Mouse (Mus musculus) myocyte (in vitro differentiated cells): Measurements from ENCODE around the gene Gga1.

Source experiments
- MYOG ChIP-seq, 3 experiments: IDR thresholded peaks; one replicate each; pipeline ENCODE4 v1.6.1; 2011; ENCODE audit warnings: control low read depth in 2 of 3, low read depth in 2 of 3, mild to moderate bottlenecking in 2 of 3; ENCODE audit not compliant: insufficient read length in 2 of 3, control insufficient read depth in 1 of 3, insufficient read depth in 1 of 3
- POLR2A ChIP-seq: IDR thresholded peaks from one replicate; pipeline ENCODE4 v1.6.1; 2011; ENCODE audit warnings: low read depth, mild to moderate bottlenecking, control low read depth, moderate library complexity; ENCODE audit not compliant: insufficient read length
- TCF12 ChIP-seq: IDR thresholded peaks from one replicate; pipeline ENCODE4 v1.6.1; 2011; ENCODE audit warnings: mild to moderate bottlenecking, control low read depth; ENCODE audit not compliant: poor library complexity, insufficient read depth, severe bottlenecking
- USF1 ChIP-seq: IDR thresholded peaks from one replicate; pipeline ENCODE4 v1.6.1; 2011; ENCODE audit warnings: low read depth, mild to moderate bottlenecking, control low read depth, moderate library complexity

- no peak for TF ChIP-seq POLR2A
- TF ChIP-seq TCF12, result no peak
- TF ChIP-seq MYOG (IDR thresholded peaks at IDR 0.05; ENCODE audit: control insufficient read depth in 1 of 3, insufficient read depth in 1 of 3, insufficient read length in 2 of 3, low read depth in 2 of 3), result peak in 1 of 3 experiments; percentile 1
- TF ChIP-seq USF1, result no peak
These were observed 37.3 kb downstream of the Gga1 start for GRCm38 (mm10) chr15:78914091-78914822.
